Mouse (Mus musculus): ENCODE data around the gene Nsl1. TPM values are rescaled to one million over a fixed set of nuclear protein-coding genes. Genes with fewer than 3 reads are reported as not detected.
A peak's percentile ranks its signal among the peaks of the same experiment; 100 is the strongest.
"Not testable (repeated sequence)": the region's sequence is repeated elsewhere in the genome, so short reads cannot be mapped to it uniquely, and the experiment has no call there.

Gene Nsl1
- 13.3 and 33.1 TPM in 2 replicates for total RNA-seq (2015; ENCODE audit: low replicate concordance)
- 24.9 and 26.4 TPM in 2 replicates for total RNA-seq (2017; ENCODE audit: low replicate concordance)

DNA sequence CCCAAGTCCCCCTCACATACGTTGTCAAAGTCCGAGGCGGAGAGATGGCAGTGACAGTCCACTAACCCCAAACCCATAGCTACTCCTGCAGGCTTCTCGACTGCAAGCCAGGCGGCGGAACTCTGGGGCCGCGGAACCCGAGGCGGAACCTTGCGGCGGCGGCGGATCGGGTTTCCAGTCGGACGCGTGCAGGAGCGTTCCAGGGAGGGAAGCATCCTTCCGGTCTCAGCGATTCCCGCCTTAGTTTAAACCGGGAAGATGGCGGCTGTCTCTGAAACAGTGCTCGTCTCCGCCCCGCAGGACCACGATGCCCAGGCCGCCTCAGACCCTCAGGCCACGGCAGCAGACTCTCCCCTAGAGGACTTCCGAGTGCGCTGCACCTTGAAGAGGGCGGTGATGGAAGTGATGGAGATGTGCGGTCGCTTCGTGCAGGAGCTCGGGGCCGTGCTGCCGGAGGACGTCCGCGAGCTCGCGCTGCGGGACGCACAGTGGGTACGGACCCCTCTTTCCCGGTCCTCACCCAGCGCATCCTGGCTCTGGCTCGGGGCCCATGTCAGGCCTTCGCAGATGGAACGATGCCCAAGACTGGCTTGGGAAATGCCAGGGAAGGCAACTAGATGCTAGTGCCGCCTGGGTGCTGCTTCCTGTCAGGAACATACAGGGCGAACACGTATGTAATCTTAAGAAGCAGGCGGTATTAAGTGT lies at the start of gene Nsl1, which contains the start of gene Tatdn3:
Gene Nsl1 (plus strand): TSS at position 232 of the 705 bp plus-strand sequence.
Gene Tatdn3 (minus strand): TSS at position 152 of the 705 bp plus-strand sequence.
- peak; percentile 93 for ATAC-seq (replicated peaks; ENCODE audit: low FRiP score, poor library complexity, severe bottlenecking)

DNA sequence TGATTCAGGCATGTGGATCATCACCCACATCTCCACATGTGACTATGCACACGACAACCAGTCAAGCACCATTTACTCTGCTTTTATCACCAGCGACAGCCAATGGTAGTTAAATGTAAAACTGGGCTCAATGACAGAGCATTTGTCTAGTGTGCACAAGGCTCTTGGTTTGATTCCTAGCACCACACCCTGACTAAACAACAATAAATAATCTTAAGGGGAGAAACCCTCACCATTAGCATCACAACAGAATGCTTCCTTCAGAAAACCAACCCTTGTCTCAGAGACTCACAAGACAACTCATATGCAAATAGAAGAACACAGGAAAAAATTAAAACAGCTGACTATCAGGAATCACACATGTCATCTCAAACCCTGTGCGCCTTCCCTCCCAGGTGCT lies 48.5 kb upstream of the Nsl1 start:
- no peak for ATAC-seq (replicated peaks; ENCODE audit: low FRiP score, poor library complexity, severe bottlenecking)

DNA sequence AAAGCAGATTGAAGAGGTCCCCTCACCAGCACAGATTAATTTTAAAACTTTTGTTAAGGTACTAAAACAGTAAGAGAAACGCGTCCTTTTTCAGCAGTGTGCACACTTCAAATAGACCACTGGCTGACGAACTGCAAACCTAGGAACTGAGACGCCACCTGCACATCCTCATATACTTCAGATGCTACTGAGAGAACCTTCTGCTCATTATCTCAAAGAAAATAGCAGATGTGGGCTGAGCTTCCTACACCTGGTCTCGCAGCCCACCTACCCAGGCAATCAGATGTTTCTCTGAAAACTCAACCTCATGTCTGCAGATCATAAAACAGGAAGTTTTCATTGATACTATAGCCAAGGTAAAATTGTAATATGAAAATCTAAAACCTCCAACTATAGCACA lies 43.0 kb upstream of the Nsl1 start:
- ATAC-seq (replicated peaks; ENCODE audit: low FRiP score, poor library complexity, severe bottlenecking), result no peak

DNA sequence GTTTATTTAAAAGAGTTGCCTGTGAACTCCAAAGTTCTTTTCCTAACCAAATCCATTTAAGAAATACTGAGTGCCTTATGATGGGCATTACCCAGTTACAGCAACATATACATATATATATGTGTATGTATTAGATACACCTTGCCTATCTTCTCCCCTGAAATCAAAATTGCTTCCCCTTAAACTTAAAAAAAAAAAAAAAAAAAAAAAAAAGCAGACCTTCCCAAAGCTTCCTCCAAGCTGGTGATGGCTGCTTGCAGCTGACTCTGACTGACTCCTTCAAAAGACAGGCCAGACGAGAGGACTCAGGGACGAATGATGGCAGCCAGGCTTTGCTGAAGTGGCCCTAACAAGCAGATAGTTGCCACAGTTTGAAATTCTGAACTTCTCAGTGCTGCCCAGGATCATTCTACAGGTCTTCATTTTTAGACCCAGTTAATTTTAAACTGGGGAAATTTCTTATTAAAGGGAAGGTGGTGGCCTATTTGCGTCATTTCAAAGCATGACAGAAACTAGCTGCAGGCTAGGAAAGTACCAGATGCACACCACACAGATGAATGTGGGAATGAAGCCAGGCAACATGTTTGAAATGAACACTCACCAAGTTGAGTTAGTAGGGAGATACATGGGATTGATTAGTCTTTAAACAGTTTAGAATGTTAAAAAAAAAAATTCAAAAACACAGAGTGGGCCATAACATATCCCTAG lies 42.4 kb upstream of the Nsl1 start:
- no peak for ATAC-seq (replicated peaks; ENCODE audit: low FRiP score, poor library complexity, severe bottlenecking)

DNA sequence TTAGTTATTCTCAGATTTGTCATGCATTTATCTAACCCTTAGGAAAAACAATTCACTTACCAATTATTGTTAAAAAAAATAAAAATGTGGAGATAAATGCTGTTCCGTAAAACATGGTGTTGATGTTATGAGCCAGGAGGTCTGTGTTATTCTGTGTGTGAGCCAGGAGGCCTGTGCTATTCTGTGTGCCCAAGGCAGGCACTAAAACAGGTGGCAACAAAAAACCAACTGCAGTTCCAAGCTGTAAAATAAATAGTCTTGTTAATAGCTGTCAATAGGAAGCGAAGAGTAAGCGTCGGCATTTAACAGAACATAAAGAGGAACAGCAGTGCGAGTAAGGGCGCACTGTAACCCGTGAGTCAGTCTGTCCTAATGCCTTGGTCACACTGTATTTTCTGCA lies 41.8 kb upstream of the Nsl1 start:
- ATAC-seq (replicated peaks; ENCODE audit: low FRiP score, poor library complexity, severe bottlenecking), result no peak

DNA sequence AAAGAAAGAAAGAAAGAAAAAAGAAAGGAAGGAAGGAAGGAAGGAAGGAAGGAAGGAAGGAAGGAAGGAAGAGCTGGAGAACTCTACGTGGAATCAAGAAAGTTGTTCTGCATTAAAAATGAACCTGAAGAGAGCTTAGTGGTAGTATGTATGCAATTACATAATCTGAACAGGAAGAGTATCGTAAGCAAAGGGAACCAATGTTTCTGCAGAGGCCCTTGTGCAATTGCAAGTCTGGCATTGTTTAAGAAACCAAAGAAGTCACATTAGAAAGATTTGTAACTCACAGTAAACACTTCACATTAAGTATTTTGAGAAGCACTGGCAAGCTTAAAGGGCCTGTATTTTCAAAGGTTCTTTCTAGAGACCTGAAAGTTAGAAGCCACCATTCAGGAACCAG lies 39.7 kb upstream of the Nsl1 start:
- ATAC-seq (replicated peaks; ENCODE audit: low FRiP score, poor library complexity, severe bottlenecking), result no peak

DNA sequence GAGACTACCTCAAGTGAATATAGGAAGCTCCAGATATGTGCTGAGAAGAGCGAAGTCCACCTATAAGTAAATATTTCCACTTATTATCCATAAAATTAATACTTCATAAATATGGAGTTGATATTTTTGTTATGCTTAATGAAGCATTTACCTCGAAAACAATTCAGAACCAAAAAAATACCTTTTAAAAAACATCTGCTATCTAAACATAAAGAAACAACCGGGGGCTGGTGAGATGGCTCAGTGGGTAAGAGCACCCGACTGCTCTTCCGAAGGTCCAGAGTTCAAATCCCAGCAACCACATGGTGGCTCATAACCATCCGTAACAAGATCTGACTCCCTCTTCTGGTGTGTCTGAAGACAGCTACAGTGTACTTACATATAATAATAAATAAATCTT lies 39.0 kb upstream of the Nsl1 start:
- not testable (repeated sequence) for ATAC-seq (replicated peaks; ENCODE audit: low FRiP score, poor library complexity, severe bottlenecking)

DNA sequence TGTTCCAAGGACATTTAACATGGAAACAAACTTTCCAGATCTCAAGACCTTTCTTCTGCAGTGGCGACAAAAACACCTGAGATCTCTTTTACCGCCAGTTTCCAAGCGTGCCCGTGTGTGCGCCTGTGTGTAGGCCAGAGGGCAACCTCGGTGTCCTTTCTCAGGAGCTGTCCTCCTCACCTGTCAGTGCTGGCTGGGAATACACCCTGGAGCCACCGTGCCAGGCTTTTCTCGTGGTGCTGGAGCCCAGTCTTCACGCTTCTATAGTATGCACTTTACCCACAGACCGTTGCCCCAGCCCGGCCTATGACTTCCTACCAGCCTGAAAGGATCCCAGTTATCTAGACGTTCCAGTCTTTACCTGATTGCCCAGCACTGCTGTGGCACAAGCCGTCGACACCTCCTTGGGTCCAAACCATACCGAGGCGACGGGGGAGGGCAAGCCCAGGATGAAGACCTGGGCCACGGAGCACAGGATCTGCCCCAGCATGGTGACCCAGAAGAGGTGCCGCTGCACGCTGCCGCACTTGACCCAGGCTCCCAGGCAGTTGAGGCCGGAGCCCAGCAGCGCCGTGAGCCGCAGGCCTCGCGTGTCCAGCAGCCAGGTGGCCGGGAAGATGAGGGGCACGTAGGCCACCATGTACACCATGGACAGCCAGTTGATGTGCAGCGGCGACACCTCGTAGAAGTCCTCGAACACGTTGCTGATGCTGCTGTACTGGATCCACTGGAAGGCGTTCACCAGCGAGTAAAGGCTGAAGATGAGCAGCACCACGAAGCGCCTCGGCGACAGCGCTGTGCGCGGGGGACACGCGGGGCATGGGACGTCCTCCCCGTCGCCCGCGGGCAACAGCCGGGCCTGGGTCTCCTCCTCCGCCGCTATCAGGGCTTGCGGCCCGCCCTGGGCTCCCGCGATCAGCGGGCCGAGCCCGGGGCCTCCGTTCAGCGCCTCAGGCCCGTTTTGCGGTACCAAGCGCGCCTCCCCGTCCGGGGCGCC lies 37.5 kb upstream of the Nsl1 start:
- peak; percentile 22; the same call in 1 of the 2 replicates for ATAC-seq (replicated peaks; ENCODE audit: low FRiP score, poor library complexity, severe bottlenecking)

DNA sequence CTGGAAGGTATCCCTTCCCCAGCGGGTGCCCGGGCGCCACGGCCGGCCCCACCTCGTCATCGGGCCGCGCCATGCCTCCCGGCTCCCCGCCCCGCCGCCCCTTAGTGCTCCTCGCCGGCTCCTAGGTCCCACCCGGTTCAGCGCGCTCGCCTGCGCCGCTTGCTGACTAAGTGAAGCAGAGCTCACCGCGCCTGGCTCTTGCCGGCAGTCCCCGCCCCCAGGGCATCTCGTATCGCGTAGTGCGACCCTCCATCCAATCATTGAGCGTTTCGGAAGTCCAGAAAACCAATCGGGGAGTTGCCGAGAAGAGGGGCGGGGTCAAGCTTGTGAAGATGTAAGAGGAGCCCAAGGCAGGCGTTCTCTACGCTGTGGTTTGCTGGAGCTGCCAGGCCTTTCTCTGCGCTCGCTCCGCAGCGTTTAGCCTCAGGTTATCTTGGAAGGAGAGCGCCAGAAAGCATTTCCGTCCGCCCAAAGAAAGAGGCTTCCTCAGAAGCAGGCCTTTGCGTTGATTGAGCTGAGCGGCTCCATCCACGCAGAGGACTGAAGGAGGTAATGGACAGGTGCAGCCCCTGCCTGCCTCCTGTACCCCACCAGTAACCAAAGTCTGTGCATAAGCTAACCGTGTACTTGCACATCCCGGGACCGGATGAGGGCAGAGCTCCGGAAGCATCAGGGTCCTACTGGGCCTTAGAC lies 36.6 kb upstream of the Nsl1 start, which contains the start of gene Flvcr1:
Gene Flvcr1 (minus strand): TSS at position 138 of the 693 bp plus-strand sequence.
- peak; percentile 98 for ATAC-seq (replicated peaks; ENCODE audit: low FRiP score, poor library complexity, severe bottlenecking)

DNA sequence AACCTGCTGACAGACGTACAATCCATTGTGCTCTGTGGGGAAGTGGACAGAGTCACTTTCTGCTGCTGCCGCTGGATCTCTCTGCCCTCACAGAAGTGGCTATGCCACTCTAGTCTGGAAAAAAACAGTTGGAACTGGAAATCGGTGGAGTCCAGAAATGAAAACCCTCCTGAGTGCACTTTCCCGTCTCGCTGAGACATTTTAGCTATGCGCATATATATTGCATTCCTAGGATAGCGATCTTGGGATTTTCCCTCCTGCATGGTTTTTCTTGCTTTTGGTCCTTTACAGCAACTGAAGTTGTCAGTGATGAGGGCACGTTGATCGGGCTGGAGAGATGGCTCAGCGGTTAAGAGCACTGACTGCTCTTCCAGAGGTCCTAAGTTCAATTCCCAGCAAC lies 32.6 kb upstream of the Nsl1 start:
- ATAC-seq (replicated peaks; ENCODE audit: low FRiP score, poor library complexity, severe bottlenecking), result no peak

DNA sequence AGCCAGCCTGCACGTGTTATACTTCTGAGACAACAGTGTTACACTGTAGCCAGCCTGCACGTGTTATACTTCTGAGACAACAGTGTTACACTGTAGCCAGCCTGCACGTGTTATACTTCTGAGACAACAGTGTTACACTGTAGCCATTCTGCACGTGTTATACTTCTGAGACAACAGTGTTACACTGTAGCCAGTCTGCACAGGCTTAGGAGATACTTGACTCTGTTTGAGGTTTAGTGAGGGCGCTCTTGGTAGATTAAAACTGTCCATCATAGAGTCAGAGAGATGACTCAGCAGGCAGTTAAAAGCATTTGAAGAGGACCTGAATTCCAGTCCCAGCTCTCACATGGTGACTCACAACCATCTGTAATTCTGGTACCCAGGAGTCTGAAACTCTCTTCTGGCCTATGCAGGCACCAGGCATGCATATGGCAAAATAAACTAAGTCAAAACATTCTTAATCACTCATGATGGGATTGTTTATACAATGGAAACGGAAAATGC lies 31.8 kb upstream of the Nsl1 start:
- ATAC-seq (replicated peaks; ENCODE audit: low FRiP score, poor library complexity, severe bottlenecking), result not testable (repeated sequence)

DNA sequence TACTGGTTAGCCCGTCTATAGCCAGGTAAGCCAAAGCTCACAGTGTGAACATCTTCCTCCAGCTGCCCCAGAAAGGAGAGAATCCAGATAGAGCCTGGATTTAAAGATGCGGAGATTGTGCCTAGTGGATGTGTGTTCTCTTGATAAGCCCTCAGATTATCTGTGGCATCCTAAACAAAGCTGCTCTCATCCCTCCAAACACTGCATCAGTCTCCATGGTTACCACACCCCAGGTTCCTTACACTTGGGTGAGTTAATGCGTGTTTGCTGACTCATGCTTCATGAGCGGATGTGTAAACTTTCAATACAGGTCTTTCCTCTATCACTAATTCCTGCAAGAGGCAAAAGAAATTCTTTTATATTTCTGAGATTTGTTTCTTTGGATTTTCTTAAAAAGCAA lies 27.2 kb upstream of the Nsl1 start:
- no peak for ATAC-seq (replicated peaks; ENCODE audit: low FRiP score, poor library complexity, severe bottlenecking)

DNA sequence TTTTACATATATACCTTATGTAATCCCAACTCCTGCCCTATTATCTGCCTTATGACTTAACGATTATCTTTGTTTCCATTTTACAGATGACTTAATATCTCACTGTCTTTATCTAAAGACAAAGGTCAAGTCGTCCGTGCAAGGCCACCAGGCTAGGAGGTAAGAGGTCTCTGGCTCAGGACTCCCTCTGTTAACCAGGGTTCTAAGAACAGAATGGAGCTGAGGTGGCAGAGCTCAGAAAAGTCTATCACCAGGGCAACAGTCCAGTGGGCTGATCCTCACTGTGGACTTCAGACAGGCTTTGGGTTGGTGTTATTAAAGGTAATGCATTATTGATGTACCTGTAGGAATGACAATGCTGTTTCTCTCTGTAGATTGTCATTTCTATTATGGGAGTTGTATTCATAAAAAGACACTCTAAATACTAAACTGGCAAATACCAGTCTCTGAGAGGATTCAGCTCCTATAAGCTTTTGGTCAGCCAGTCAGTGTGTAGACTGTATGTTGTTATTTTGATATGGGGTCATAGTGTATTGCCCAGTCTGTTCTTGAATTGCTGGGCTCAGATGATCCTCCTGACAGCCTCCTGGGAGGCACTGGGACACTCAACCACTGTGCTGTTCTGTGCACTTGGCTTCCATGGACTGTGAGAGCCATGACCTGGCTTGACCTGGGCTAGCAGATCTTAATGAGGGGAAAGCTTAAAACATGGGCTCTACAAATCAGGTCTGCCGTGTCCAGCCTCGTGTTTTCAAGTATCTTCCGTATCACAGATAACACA lies 26.1 kb upstream of the Nsl1 start, which contains the start of gene Spata45:
Gene Spata45 (plus strand): TSS at position 86 of the 781 bp plus-strand sequence.
- ATAC-seq (replicated peaks; ENCODE audit: low FRiP score, poor library complexity, severe bottlenecking), result no peak

DNA sequence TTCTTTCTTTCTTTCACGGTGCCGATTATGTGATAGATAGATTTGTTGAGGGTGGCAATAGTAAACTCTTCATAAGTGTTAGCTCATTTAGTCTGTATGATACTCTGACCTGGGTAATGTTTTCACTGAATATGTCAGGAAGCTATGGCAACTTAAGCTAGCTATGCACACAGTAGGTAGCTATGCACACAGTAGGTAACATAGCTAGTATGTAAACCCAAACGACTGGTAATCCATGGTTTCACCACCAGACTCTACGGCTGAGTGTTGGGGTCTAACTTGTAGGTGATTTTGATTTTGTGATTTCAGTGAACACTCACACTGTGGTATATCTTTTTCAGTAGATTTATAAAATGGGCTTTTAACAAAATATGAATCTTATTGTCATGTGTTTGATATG lies 24.8 kb upstream of the Nsl1 start:
- no peak for ATAC-seq (replicated peaks; ENCODE audit: low FRiP score, poor library complexity, severe bottlenecking)

DNA sequence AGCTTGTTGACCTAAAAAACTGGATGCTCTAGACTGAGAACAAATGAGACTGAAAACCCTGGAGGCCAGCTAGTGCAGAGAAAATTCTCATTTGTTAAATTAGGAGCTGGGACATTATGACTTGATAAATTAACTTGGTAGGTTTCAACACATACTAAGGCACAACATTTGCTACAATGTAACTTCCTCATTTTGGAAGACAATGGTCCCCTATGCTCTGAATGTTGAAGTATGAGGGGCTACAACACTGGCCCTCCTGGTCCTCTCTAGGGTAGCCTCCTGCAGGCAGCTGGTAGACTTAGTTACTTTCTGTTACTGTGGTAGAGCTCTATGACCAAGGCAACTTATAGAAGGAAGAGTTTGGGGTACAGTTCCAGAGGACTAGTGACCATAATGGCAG lies 21.5 kb upstream of the Nsl1 start:
- no peak for ATAC-seq (replicated peaks; ENCODE audit: low FRiP score, poor library complexity, severe bottlenecking)

DNA sequence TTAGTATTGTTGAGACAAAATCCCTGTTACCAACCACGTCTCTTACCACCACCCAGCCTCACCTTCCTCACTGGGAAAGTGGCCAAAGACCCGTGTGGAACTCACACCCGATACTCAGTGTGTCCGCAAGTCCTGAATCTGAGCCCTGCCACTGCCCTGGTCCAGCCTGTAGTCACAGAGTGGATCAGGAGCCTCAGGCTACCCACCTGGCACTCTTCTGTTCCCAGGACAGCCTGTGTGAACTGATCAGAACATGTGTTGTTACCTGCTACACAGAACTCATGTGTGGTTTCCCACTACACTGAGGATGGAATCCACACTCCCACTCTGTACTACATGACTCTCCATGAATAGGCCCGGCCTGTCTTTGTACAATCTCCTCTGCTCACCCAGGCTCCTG lies 20.7 kb upstream of the Nsl1 start:
- no peak for ATAC-seq (replicated peaks; ENCODE audit: low FRiP score, poor library complexity, severe bottlenecking)

DNA sequence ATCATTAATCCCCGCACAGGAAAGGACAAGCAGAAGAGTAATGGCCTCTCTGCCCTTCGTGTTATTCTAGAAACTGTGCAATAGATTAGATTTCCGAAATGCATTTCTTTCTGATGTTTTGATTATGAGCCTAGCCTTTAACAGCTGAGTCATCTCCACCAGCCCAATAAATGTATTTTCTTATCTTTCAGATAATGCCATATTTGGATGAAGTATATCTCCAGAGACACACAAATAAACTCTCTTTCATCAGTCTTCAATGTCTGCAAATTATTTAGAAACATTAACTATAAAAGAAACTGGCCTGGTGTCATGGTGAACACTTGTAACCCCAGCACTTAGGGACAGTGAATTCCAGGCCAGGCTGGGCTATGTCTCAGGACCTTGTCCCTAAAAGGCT lies 20.1 kb upstream of the Nsl1 start:
- no peak for ATAC-seq (replicated peaks; ENCODE audit: low FRiP score, poor library complexity, severe bottlenecking)

DNA sequence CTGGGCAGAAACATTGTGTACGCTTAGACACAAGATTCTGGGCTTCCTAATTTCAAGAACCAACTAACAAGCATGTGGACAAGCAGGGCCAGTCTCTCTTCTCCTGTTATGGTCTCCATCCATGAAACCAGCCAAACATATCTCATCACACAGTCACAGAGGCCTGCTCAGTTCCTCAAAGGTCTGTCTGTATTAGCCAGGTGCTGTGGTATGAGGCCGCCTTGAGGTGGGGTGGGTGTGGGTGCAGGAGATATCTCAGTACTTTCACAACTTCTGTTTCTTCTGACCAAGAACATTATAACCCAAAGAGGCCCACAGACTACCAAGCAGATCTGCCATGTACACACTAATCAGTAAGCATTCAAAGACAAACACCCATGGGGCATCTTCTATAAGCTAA lies 17.5 kb upstream of the Nsl1 start:
- no peak for ATAC-seq (replicated peaks; ENCODE audit: low FRiP score, poor library complexity, severe bottlenecking)
